Mouse (Mus musculus): Measurements from ENCODE around the gene Cdyl.

Cdyl gene

GRCm38 (mm10) chr13:35797811-35798522 is 138.3 kb downstream of the Cdyl start:
- peak; percentile 59 to 67 for DNase-seq (ENCODE audit: low spot score in 2 of 2)

GRCm38 (mm10) chr13:35798645-35799044 is 139.0 kb downstream of the Cdyl start:
- DNase-seq (ENCODE audit: low spot score in 2 of 2) = peak in 1 of 2 experiments; percentile 23

- DNase-seq (ENCODE audit: low spot score in 2 of 2) = no peak
Measured at GRCm38 (mm10) chr13:35800270-35800669, 140.6 kb downstream of the Cdyl start.

GRCm38 (mm10) chr13:35805727-35806126 is 146.1 kb downstream of the Cdyl start:
- DNase-seq (ENCODE audit: low spot score in 2 of 2) = no peak

- no peak for DNase-seq (ENCODE audit: low spot score in 2 of 2)
Measured at GRCm38 (mm10) chr13:35806165-35806564, 146.5 kb downstream of the Cdyl start.

GRCm38 (mm10) chr13:35807016-35807415 is 147.4 kb downstream of the Cdyl start:
- DNase-seq (ENCODE audit: low spot score in 2 of 2) = no peak

- no peak for DNase-seq (ENCODE audit: low spot score in 2 of 2)
Measured at GRCm38 (mm10) chr13:35807525-35807924, 147.9 kb downstream of the Cdyl start.

GRCm38 (mm10) chr13:35807940-35808339 is 148.3 kb downstream of the Cdyl start:
- DNase-seq (ENCODE audit: low spot score in 2 of 2) = no peak

GRCm38 (mm10) chr13:35809252-35810159 is 149.9 kb downstream of the Cdyl start:
- DNase-seq (ENCODE audit: low spot score in 2 of 2) = no peak

- no peak for DNase-seq (ENCODE audit: low spot score in 2 of 2)
Measured at GRCm38 (mm10) chr13:35810160-35810537, 150.5 kb downstream of the Cdyl start.

- peak in 1 of 2 experiments; percentile 16 for DNase-seq (ENCODE audit: low spot score in 2 of 2)
Measured at GRCm38 (mm10) chr13:35811361-35812190, 151.9 kb downstream of the Cdyl start.

- no peak for DNase-seq (ENCODE audit: low spot score in 2 of 2)
Measured at GRCm38 (mm10) chr13:35812191-35812440, 152.5 kb downstream of the Cdyl start.

- DNase-seq (ENCODE audit: low spot score in 2 of 2) = peak in 1 of 2 experiments; percentile 10
Measured at GRCm38 (mm10) chr13:35813348-35814127, 153.9 kb downstream of the Cdyl start.

GRCm38 (mm10) chr13:35815205-35815726 is 155.6 kb downstream of the Cdyl start:
- DNase-seq (ENCODE audit: low spot score in 2 of 2) = no peak

GRCm38 (mm10) chr13:35815782-35816368 is 156.2 kb downstream of the Cdyl start:
- no peak for DNase-seq (ENCODE audit: low spot score in 2 of 2)

GRCm38 (mm10) chr13:35817626-35818025 is 158.0 kb downstream of the Cdyl start:
- DNase-seq (ENCODE audit: low spot score in 2 of 2) = no peak

- no peak for DNase-seq (ENCODE audit: low spot score in 2 of 2)
Measured at GRCm38 (mm10) chr13:35818060-35818459, 158.4 kb downstream of the Cdyl start.

GRCm38 (mm10) chr13:35821821-35822454 is 162.3 kb downstream of the Cdyl start:
- DNase-seq (ENCODE audit: low spot score in 2 of 2) = no peak

GRCm38 (mm10) chr13:35822795-35823194 is 163.2 kb downstream of the Cdyl start:
- DNase-seq (ENCODE audit: low spot score in 2 of 2) = no peak

- DNase-seq (ENCODE audit: low spot score in 2 of 2) = no peak
Measured at GRCm38 (mm10) chr13:35825639-35826038, 166.0 kb downstream of the Cdyl start.

Measured in natural killer cell, adult 2 months (primary cell).